Mouse (Mus musculus) heart, postnatal 0 days (tissue): ENCODE results near the gene Ccdc180. TPM values are rescaled to one million over a fixed set of nuclear protein-coding genes. Genes with fewer than 3 reads are reported as not detected.

ENCODE experiments used
- ATAC-seq: fragments of 200-750 bp; cut with Nextera tagmentation; 2 replicates; pipeline ENCODE4 v1.8.0; 2017; ENCODE audit warnings: low read depth, moderate number of reproducible peaks, moderate library complexity; ENCODE audit not compliant: insufficient read depth
- DNase-seq: peaks from one replicate; pipeline ENCODE4 v3.0.0-alpha.2; 2016; ENCODE audit warnings: low spot score
- H3K27ac ChIP-seq: fragments of 300-500 bp; sonication (generic); 2 replicates; pipeline ENCODE4 v1.5.1; 2014; ENCODE audit warnings: low read depth, mild to moderate bottlenecking
- H3K27me3 ChIP-seq: fragments of 300-500 bp; sonication (generic); 2 replicates; pipeline ENCODE4 v1.6.1; 2014; ENCODE audit warnings: low read length, mixed read lengths; ENCODE audit not compliant: control insufficient read depth, insufficient read depth
- H3K36me3 ChIP-seq: fragments of 300-500 bp; sonication (generic); replicated peaks from 2 replicates; pipeline ENCODE4 v1.6.1; 2014; ENCODE audit warnings: low read length, mixed read lengths; ENCODE audit not compliant: control insufficient read depth, insufficient read depth
- H3K4me1 ChIP-seq: fragments of 300-500 bp; sonication (generic); 2 replicates; pipeline ENCODE4 v1.6.1; 2014; ENCODE audit warnings: antibody characterized with exemption; ENCODE audit not compliant: control insufficient read depth, insufficient read depth
- H3K4me2 ChIP-seq: fragments of 300-500 bp; sonication (generic); 2 replicates; pipeline ENCODE4 v1.6.1; 2014; ENCODE audit warnings: low read depth, mild to moderate bottlenecking, low read length, moderate library complexity
- H3K4me3 ChIP-seq: fragments of 300-500 bp; sonication (generic); 2 replicates; pipeline ENCODE4 v1.5.1; 2014; ENCODE audit warnings: low read depth, low read length
- H3K9ac ChIP-seq: fragments of 300-500 bp; sonication (generic); replicated peaks from 2 replicates; pipeline ENCODE4 v1.6.1; 2014; ENCODE audit warnings: low read depth, low read length, mixed read lengths
- H3K9me3 ChIP-seq: fragments of 300-500 bp; sonication (generic); replicated peaks from 2 replicates; pipeline ENCODE4 v1.6.1; 2016; ENCODE audit warnings: low read length; ENCODE audit not compliant: control insufficient read depth
- CTCF ChIP-seq: IDR thresholded peaks from 2 replicates; pipeline ENCODE4 v1.5.1; 2016; ENCODE audit warnings: antibody characterized with exemption, control low read depth, low read depth
- EP300 ChIP-seq: IDR thresholded peaks from 2 replicates; pipeline ENCODE4 v1.6.1; 2016; ENCODE audit warnings: antibody characterized with exemption, low read depth
- WGBS: fragments of 180-500 bp; shearing (Covaris S2); extraction: QIAGEN DNeasy Blood & Tissue Kit; methylation state at CpG from one replicate; pipeline ENCODE4 v1.1.7; 2014; 5-methylcytosine and 5-hydroxymethylcytosine counted together
- polyA plus RNA-seq: library from polyadenylated mRNA; unstranded; fragments of >200 nt; fragmentation: Nextera tagmentation; extraction: Ambion mirVana; gene quantifications from 2 replicates; pipeline ENCODE4 v1.2.1, GENCODE M21; 2015
- total RNA-seq: library from RNA; depleted of rRNA; stranded (reverse); fragments of >200 nt; gene quantifications from 2 replicates; pipeline ENCODE4 v1.2.3, GENCODE M21; 2014; ENCODE audit warnings: low replicate concordance

The Ccdc180 gene
- total and polyA plus RNA-seq, 2 experiments from 2014 or later: 0.12 TPM; not detected in 1

DNA sequence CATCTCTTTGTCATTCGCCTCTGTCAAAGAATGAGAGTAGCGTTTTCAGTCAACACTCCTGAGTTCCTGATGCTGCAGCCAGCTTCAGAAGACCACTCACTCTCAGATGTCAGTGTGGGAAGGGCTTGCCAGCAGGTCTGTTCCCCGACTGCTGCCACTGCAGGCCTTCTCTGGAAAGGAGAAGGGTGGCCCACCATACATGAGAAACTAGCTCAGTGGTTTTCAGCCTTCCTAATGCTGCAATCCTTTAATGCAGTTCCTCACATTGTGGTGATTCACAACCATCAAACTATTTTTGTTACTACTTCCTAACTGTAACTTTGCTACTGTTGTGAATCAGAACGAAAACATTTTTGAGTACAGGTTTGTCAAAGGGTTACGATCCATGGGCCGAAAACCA lies 616 bp upstream of the Ccdc180 start:
- Histone ChIP-seq H3K36me3 (no peaks in the 10 kb centered on the region), H3K9ac (no peak overlapping the region), H3K4me3 (no peak overlapping the region), H3K27ac (no peak overlapping the region), H3K9me3 (no peaks in the 10 kb centered on the region), H3K4me1 (no peaks in the 10 kb centered on the region), H3K4me2 (no peak overlapping the region), H3K27me3 (no peaks in the 10 kb centered on the region)
- DNase-seq: no peak
- ATAC-seq: no peak
- WGBS: 77% methylated on average over 6 of the region's 6 CpGs
- TF ChIP-seq CTCF (no peak), EP300 (no peak)

GRCm38 (mm10) chr4:45896425-45897081 lies 6.5 kb downstream of the Ccdc180 start:
- Histone ChIP-seq H3K9me3 (no peaks in the 10 kb centered on the region), H3K9ac (no peak overlapping the region), H3K27me3 (no peaks in the 10 kb centered on the region), H3K36me3 (no peaks in the 10 kb centered on the region), H3K4me1 (no peaks in the 10 kb centered on the region), H3K4me2 (no peak overlapping the region), H3K27ac (no peak overlapping the region), H3K4me3 (no peak overlapping the region)
- DNase-seq (no peak), ATAC-seq (no peak)
- TF ChIP-seq CTCF (no peak), EP300 (no peak)
- 15% methylated on average over 16 of the region's 16 CpGs for WGBS

GRCm38 (mm10) chr4:45898413-45898812 lies 8.3 kb downstream of the Ccdc180 start:
- H3K27ac ChIP-seq: no peak overlapping the region
- 53% methylated on average over 5 of the region's 5 CpGs for WGBS
- no peak for ATAC-seq
- no peak for DNase-seq
- no peak overlapping the region for H3K4me2 ChIP-seq
- H3K27me3 ChIP-seq: no peaks in the 10 kb centered on the region
- H3K4me1 ChIP-seq: no peaks in the 10 kb centered on the region
- no peak overlapping the region for H3K9ac ChIP-seq
- TF ChIP-seq CTCF: no peak
- TF ChIP-seq EP300: no peak
- no peaks in the 10 kb centered on the region for H3K9me3 ChIP-seq
- H3K4me3 ChIP-seq: no peak overlapping the region
- no peaks in the 10 kb centered on the region for H3K36me3 ChIP-seq

- 85% methylated on average over 13 of the region's 13 CpGs for WGBS
- H3K27ac ChIP-seq: no peak overlapping the region
- no peaks in the 10 kb centered on the region for H3K27me3 ChIP-seq
- no peak overlapping the region for H3K4me3 ChIP-seq
- H3K4me2 ChIP-seq: no peak overlapping the region
- H3K36me3 ChIP-seq: no peaks in the 10 kb centered on the region
- H3K4me1 ChIP-seq: no peaks in the 10 kb centered on the region
- H3K9ac ChIP-seq: no peak overlapping the region
- DNase-seq (no peak), ATAC-seq (no peak)
- H3K9me3 ChIP-seq: no peaks in the 10 kb centered on the region
- TF ChIP-seq CTCF (no peak), EP300 (no peak)
Observed at GRCm38 (mm10) chr4:45909256-45909655, 19.2 kb downstream of the Ccdc180 start.

GRCm38 (mm10) chr4:45909924-45910323 lies 19.8 kb downstream of the Ccdc180 start:
- H3K36me3 ChIP-seq: no peaks in the 10 kb centered on the region
- no peaks in the 10 kb centered on the region for H3K27me3 ChIP-seq
- no peak overlapping the region for H3K27ac ChIP-seq
- no peaks in the 10 kb centered on the region for H3K4me1 ChIP-seq
- no peak overlapping the region for H3K9ac ChIP-seq
- DNase-seq (no peak), ATAC-seq (no peak)
- no peak overlapping the region for H3K4me3 ChIP-seq
- TF ChIP-seq CTCF (no peak), EP300 (no peak)
- whole genome bisulfite sequencing: 55% methylated on average over 4 of the region's 4 CpGs
- no peak overlapping the region for H3K4me2 ChIP-seq
- no peaks in the 10 kb centered on the region for H3K9me3 ChIP-seq

- no peak overlapping the region for H3K9ac ChIP-seq
- H3K4me1 ChIP-seq: no peaks in the 10 kb centered on the region
- H3K4me3 ChIP-seq: no peak overlapping the region
- no peak overlapping the region for H3K4me2 ChIP-seq
- H3K27me3 ChIP-seq: no peaks in the 10 kb centered on the region
- H3K27ac ChIP-seq: no peak overlapping the region
- WGBS: 61% methylated on average over 5 of the region's 5 CpGs
- no peak for TF ChIP-seq CTCF
- no peak for TF ChIP-seq EP300
- no peaks in the 10 kb centered on the region for H3K36me3 ChIP-seq
- H3K9me3 ChIP-seq: no peaks in the 10 kb centered on the region
- no peak for ATAC-seq
- DNase-seq: no peak
Observed at GRCm38 (mm10) chr4:45911256-45911655, 21.2 kb downstream of the Ccdc180 start.
